ENCODE assay signal across 8 mouse cellular contexts in the genomic region with DNA sequence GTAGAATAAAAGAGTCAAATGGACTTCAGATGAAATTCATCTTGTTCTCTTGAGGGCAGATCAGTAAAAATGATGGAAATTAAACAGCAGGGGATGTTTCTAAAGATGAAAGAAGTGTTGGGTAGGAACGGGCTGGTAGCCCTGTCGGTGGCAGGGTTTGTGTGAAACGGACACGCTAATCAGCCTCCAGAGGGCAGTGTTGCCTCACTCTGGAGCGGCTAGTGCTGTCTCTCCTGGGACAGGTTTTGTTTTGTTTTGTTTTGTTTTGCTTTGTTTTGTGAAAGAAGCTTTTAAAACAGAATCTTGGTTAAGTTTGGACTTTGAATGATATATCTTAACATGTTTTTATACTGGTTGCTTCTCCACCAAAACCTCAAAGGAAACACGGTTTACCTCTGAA. TPM values are rescaled to one million over a fixed set of nuclear protein-coding genes. Genes with fewer than 3 reads are reported as not detected.
DNase-seq lines count a peak whose midpoint lies in the region; ATAC-seq lines count a peak whose summit lies in the region.

No protein-coding gene starts in this region.

- no peak overlapping the region for H3K9ac ChIP-seq in forebrain, embryonic 13.5 days
- no peak overlapping the region for H3K9ac ChIP-seq in hindbrain, embryonic 13.5 days

- peaks cover 20% of the 10 kb centered on the region for H3K27me3 ChIP-seq in forebrain, embryonic 13.5 days
- peaks cover 24% of the 10 kb centered on the region for H3K27me3 ChIP-seq in hindbrain, embryonic 13.5 days

- H3K9me3 ChIP-seq in forebrain, embryonic 13.5 days (replicated peaks), result no peaks in the 10 kb centered on the region
- H3K9me3 ChIP-seq in hindbrain, embryonic 13.5 days, result no peaks in the 10 kb centered on the region

- no peak overlapping the region for H3K27ac ChIP-seq in forebrain, embryonic 13.5 days
- no peak overlapping the region for H3K27ac ChIP-seq in hindbrain, embryonic 13.5 days

- H3K4me3 ChIP-seq in forebrain, embryonic 13.5 days, result no peak overlapping the region
- no peak overlapping the region for H3K4me3 ChIP-seq in hindbrain, embryonic 13.5 days

- no peaks in the 10 kb centered on the region for H3K36me3 ChIP-seq in forebrain, embryonic 13.5 days (ENCODE audit: poor library complexity, severe bottlenecking)
- no peaks in the 10 kb centered on the region for H3K36me3 ChIP-seq in hindbrain, embryonic 13.5 days

- ATAC-seq in forebrain, embryonic 13.5 days, result peak; percentile 83
- peak; percentile 78 for ATAC-seq in hindbrain, embryonic 13.5 days (ENCODE audit: low FRiP score)
- ATAC-seq in megakaryocyte, adult 5-6 weeks (ENCODE audit: poor library complexity, severe bottlenecking), result peak; percentile 83

- H3K4me1 ChIP-seq in forebrain, embryonic 13.5 days, result no peaks in the 10 kb centered on the region
- 0 out of 2 replicates have a peak, but pooled peaks cover 3% of the 10 kb centered on the region for H3K4me1 ChIP-seq in hindbrain, embryonic 13.5 days (replicated peaks)

- 15% methylated on average over 6 of the region's 6 CpGs for WGBS in forebrain, embryonic 13.5 days
- WGBS in hindbrain, embryonic 13.5 days, result 16% methylated on average over 6 of the region's 6 CpGs

- H3K4me2 ChIP-seq in forebrain, embryonic 13.5 days, result no peak overlapping the region
- no peak overlapping the region for H3K4me2 ChIP-seq in hindbrain, embryonic 13.5 days

- DNase-seq in MN1 (ENCODE audit: low spot score), result peak; percentile 88
- DNase-seq in c-Kit-positive CD71-positive TER-119-positive erythroid progenitor cells, embryonic 14.5 days (ENCODE audit: low spot score), result peak; percentile 81
- DNase-seq in left cerebral cortex, adult 11 months (ENCODE audit: low spot score), result peak; percentile 42
- DNase-seq in retina, postnatal 7 days (ENCODE audit: low read depth, low spot score), result peak; percentile 65
- DNase-seq in urinary bladder, adult 18-20 months (ENCODE audit: low spot score in 2 of 2), result peak; percentile 48 to 61

RNA-seq across cellular contexts. Expression of gene Ptger4, which starts 7.4 kb away (rescaled TPM):
- 0.36 and 0.37 TPM in 2 replicates for polyA plus RNA-seq in forebrain, embryonic 13.5 days (2015; fragmentation: Nextera tagmentation; extraction: Ambion mirVana)
- 2.8 and 3.5 TPM in 2 replicates for polyA plus RNA-seq in hindbrain, embryonic 13.5 days (2015; fragmentation: Nextera tagmentation; extraction: Ambion mirVana)
- total RNA-seq in megakaryocyte, adult 5-6 weeks (2015), result 30.5 and 33.2 TPM in 2 replicates
- total RNA-seq in megakaryocyte, adult 5-6 weeks (2017), result 20.6 and 21.2 TPM in 2 replicates

RNA-seq across cellular contexts. Expression of gene Ttc33, which starts 51.2 kb away (rescaled TPM):
- polyA plus RNA-seq in forebrain, embryonic 13.5 days (2015; fragmentation: Nextera tagmentation; extraction: Ambion mirVana), result 52.5 and 52.8 TPM in 2 replicates
- 55.7 and 59.8 TPM in 2 replicates for polyA plus RNA-seq in hindbrain, embryonic 13.5 days (2015; fragmentation: Nextera tagmentation; extraction: Ambion mirVana)
- total RNA-seq in megakaryocyte, adult 5-6 weeks (2015), result 21.6 and 23.1 TPM in 2 replicates
- total RNA-seq in megakaryocyte, adult 5-6 weeks (2017), result 34.1 and 38.5 TPM in 2 replicates
